Mouse (Mus musculus) liver, embryonic 15.5 days (tissue): ENCODE data around the gene Nlgn2. TPM values are rescaled to one million over a fixed set of nuclear protein-coding genes. Genes with fewer than 3 reads are reported as not detected.

Experiments
- microRNA-seq: library from miRNA; unstranded; fragments of <30 nt; microRNA quantifications from one replicate; pipeline ENCODE4, GENCODE M21; 2016
- polyA plus RNA-seq: library from polyadenylated mRNA; unstranded; fragments of >200 nt; fragmentation: Nextera tagmentation; extraction: Ambion mirVana; gene quantifications from 2 replicates; pipeline ENCODE4 v1.2.1, GENCODE M21; 2015

Nlgn2 gene
- polyA plus RNA-seq, 1 experiment from 2014 or later: 0.54 TPM

Small RNA genes within 50 kb of the gene (microRNA-seq; reads per million reads assigned to microRNA genes)
- not detected for gene Mir6924

Other genes starting within 250 kb of the Nlgn2 start
- 14.1 and 14.7 TPM in 2 replicates for gene Atp1b2, start 231.8 kb downstream of the Nlgn2 start, polyA plus RNA-seq
- 26.6 and 27.2 TPM in 2 replicates for gene Shbg, start 219.9 kb downstream of the Nlgn2 start, polyA plus RNA-seq
- gene Sat2, start 215.8 kb downstream of the Nlgn2 start, polyA plus RNA-seq: 10.2 and 11.1 TPM in 2 replicates
- 7.3 and 9.7 TPM in 2 replicates for gene Fxr2, start 204.8 kb downstream of the Nlgn2 start, polyA plus RNA-seq
- not detected in 2 replicates for gene Sox15, start 182.5 kb downstream of the Nlgn2 start, polyA plus RNA-seq
- 34.1 and 35.2 TPM in 2 replicates for gene Mpdu1, start 175.1 kb downstream of the Nlgn2 start, polyA plus RNA-seq
- gene Cd68, start 171.6 kb downstream of the Nlgn2 start, polyA plus RNA-seq: 28.2 and 31.4 TPM in 2 replicates
- 228 and 232 TPM in 2 replicates for gene Eif4a1, start 165.4 kb downstream of the Nlgn2 start, polyA plus RNA-seq
- 23.9 and 27.2 TPM in 2 replicates for gene Senp3, start 155.7 kb downstream of the Nlgn2 start, polyA plus RNA-seq
- gene Tnfsf13, start 152.0 kb downstream of the Nlgn2 start, polyA plus RNA-seq: 0.15 and 0.64 TPM in 2 replicates
- gene Tnfsf12, start 141.9 kb downstream of the Nlgn2 start, polyA plus RNA-seq: 2.1 and 2.6 TPM in 2 replicates
- gene Tnfsfm13, start 141.7 kb downstream of the Nlgn2 start, polyA plus RNA-seq: 0.85 and 0.89 TPM in 2 replicates
- gene Polr2a, start 79.1 kb downstream of the Nlgn2 start, polyA plus RNA-seq: 10.2 and 10.4 TPM in 2 replicates
- gene Slc35g3, start 75.8 kb downstream of the Nlgn2 start, polyA plus RNA-seq: not detected in 2 replicates
- gene Zbtb4, start 71.9 kb downstream of the Nlgn2 start, polyA plus RNA-seq: 0.43 and 0.92 TPM in 2 replicates
- gene Chrnb1, start 41.8 kb downstream of the Nlgn2 start, polyA plus RNA-seq: 0.84 and 1.3 TPM in 2 replicates
- gene Fgf11, start 35.9 kb downstream of the Nlgn2 start, polyA plus RNA-seq: 0.16 and 0.18 TPM in 2 replicates
- gene Tmem102, start 32.2 kb downstream of the Nlgn2 start, polyA plus RNA-seq: 0.69 and 0.94 TPM in 2 replicates
- not detected in 2 replicates for gene Gm39566, start 22.5 kb downstream of the Nlgn2 start, polyA plus RNA-seq
- not detected in 2 replicates for gene Spem2, start 19.3 kb downstream of the Nlgn2 start, polyA plus RNA-seq
- not detected in 2 replicates for gene Spem1, start 15.6 kb downstream of the Nlgn2 start, polyA plus RNA-seq
- gene Tmem256, start 730 bp upstream of the Nlgn2 start, polyA plus RNA-seq: 336 and 387 TPM in 2 replicates
- gene Plscr3, start 8.6 kb upstream of the Nlgn2 start, polyA plus RNA-seq: 26.1 and 28.0 TPM in 2 replicates
- gene Tnk1, start 20.9 kb upstream of the Nlgn2 start, polyA plus RNA-seq: 0.60 and 0.62 TPM in 2 replicates
- not detected in 2 replicates for gene Tmem95, start 40.2 kb upstream of the Nlgn2 start, polyA plus RNA-seq
- gene Kctd11, start 43.6 kb upstream of the Nlgn2 start, polyA plus RNA-seq: 1.2 and 1.4 TPM in 2 replicates
- gene Acap1, start 57.8 kb upstream of the Nlgn2 start, polyA plus RNA-seq: 5.9 and 7.2 TPM in 2 replicates
- 0.89 and 1.0 TPM in 2 replicates for gene 2810408A11Rik, start 63.2 kb upstream of the Nlgn2 start, polyA plus RNA-seq
- gene Neurl4, start 63.3 kb upstream of the Nlgn2 start, polyA plus RNA-seq: 2.7 and 3.1 TPM in 2 replicates
- 90.6 and 98.4 TPM in 2 replicates for gene Gps2, start 76.1 kb upstream of the Nlgn2 start, polyA plus RNA-seq
- gene Eif5a, start 84.2 kb upstream of the Nlgn2 start, polyA plus RNA-seq: 1,245 and 1,257 TPM in 2 replicates
- gene Ybx2, start 98.0 kb upstream of the Nlgn2 start, polyA plus RNA-seq: not detected in 2 replicates
- 19.9 and 22.1 TPM in 2 replicates for gene Slc2a4, start 110.4 kb upstream of the Nlgn2 start, polyA plus RNA-seq
- 4.5 and 6.6 TPM in 2 replicates for gene Cldn7, start 127.0 kb upstream of the Nlgn2 start, polyA plus RNA-seq
- gene Ctdnep1, start 143.4 kb upstream of the Nlgn2 start, polyA plus RNA-seq: 8.9 and 11.9 TPM in 2 replicates
- gene Elp5, start 144.7 kb upstream of the Nlgn2 start, polyA plus RNA-seq: 58.1 and 60.5 TPM in 2 replicates
- gene Gabarap, start 153.4 kb upstream of the Nlgn2 start, polyA plus RNA-seq: 252 and 262 TPM in 2 replicates
- gene Phf23, start 158.0 kb upstream of the Nlgn2 start, polyA plus RNA-seq: 23.1 and 24.0 TPM in 2 replicates
- gene Dvl2, start 162.8 kb upstream of the Nlgn2 start, polyA plus RNA-seq: 5.3 and 5.5 TPM in 2 replicates
- gene Acadvl, start 177.6 kb upstream of the Nlgn2 start, polyA plus RNA-seq: 111 and 124 TPM in 2 replicates
- gene Dlg4, start 179.2 kb upstream of the Nlgn2 start, polyA plus RNA-seq: 0.63 and 0.93 TPM in 2 replicates
- 6.8 and 7.3 TPM in 2 replicates for gene Asgr1, start 216.3 kb upstream of the Nlgn2 start, polyA plus RNA-seq